Mouse (Mus musculus) liver, postnatal 0 days (tissue): ENCODE measurements around the gene Tmem243. TPM values are rescaled to one million over a fixed set of nuclear protein-coding genes. Genes with fewer than 3 reads are reported as not detected.

Experiments used
- ATAC-seq: fragments of 200-750 bp; cut with Nextera tagmentation; 2 replicates; pipeline ENCODE4 v1.8.0; 2017; ENCODE audit warnings: mild to moderate bottlenecking, moderate library complexity
- DNase-seq: peaks from one replicate; pipeline ENCODE4 v3.0.0-alpha.2; 2016
- H3K27ac ChIP-seq: fragments of 300-500 bp; sonication (generic); 2 replicates; pipeline ENCODE4 v1.5.1; 2014; ENCODE audit warnings: antibody characterized with exemption, moderate library complexity, mild to moderate bottlenecking, low read depth
- H3K27me3 ChIP-seq: fragments of 300-500 bp; sonication (generic); 2 replicates; pipeline ENCODE4 v1.6.1; 2014; ENCODE audit warnings: low read length, control low read depth, mixed read lengths; ENCODE audit not compliant: insufficient read depth
- H3K36me3 ChIP-seq: fragments of 300-500 bp; sonication (generic); replicated peaks from 2 replicates; pipeline ENCODE4 v1.6.1; 2014; ENCODE audit warnings: mild to moderate bottlenecking, control low read depth, low read length, moderate library complexity, mixed read lengths; ENCODE audit not compliant: insufficient read depth
- H3K4me1 ChIP-seq: fragments of 300-500 bp; sonication (generic); 2 replicates; pipeline ENCODE4 v1.6.1; 2014; ENCODE audit warnings: antibody characterized with exemption, mild to moderate bottlenecking, control low read depth; ENCODE audit not compliant: insufficient read depth
- H3K4me2 ChIP-seq: fragments of 300-500 bp; sonication (generic); 2 replicates; pipeline ENCODE4 v1.6.1; 2014; ENCODE audit warnings: low read depth, mild to moderate bottlenecking, low read length, moderate library complexity, mixed read lengths
- H3K4me3 ChIP-seq: fragments of 300-500 bp; sonication (generic); 2 replicates; pipeline ENCODE4 v1.5.1; 2014; ENCODE audit warnings: low read depth, low read length
- H3K9ac ChIP-seq: fragments of 300-500 bp; sonication (generic); replicated peaks from 2 replicates; pipeline ENCODE4 v1.6.1; 2014; ENCODE audit warnings: mild to moderate bottlenecking, moderate library complexity
- H3K9me3 ChIP-seq: fragments of 300-500 bp; sonication (generic); 2 replicates; pipeline ENCODE4 v1.6.1; 2016; ENCODE audit warnings: mild to moderate bottlenecking, control low read depth, low read length, mixed read lengths
- CTCF ChIP-seq: sonication (generic); IDR thresholded peaks from 2 replicates; pipeline ENCODE4 v1.5.1; 2016; ENCODE audit warnings: antibody characterized with exemption, low read depth
- EP300 ChIP-seq: IDR thresholded peaks from 2 replicates; pipeline ENCODE4 v1.6.1; 2016; ENCODE audit warnings: antibody characterized with exemption, low read depth, mild to moderate bottlenecking
- WGBS: fragments of 180-500 bp; shearing (Covaris S2); extraction: QIAGEN DNeasy Blood & Tissue Kit; methylation state at CpG from one replicate; pipeline ENCODE4 v1.1.7; 2014; ENCODE audit not compliant: insufficient replicate concordance; 5-methylcytosine and 5-hydroxymethylcytosine counted together
- polyA plus RNA-seq: library from polyadenylated mRNA; unstranded; fragments of >200 nt; fragmentation: Nextera tagmentation; extraction: Ambion mirVana; gene quantifications from 2 replicates; pipeline ENCODE4 v1.2.1, GENCODE M21; 2015

Gene Tmem243
- polyA plus RNA-seq, 1 experiment from 2014 or later: 50.9 TPM

- Histone ChIP-seq H3K27me3 (peaks cover 17% of the 10 kb centered on the region; the same call in 1 of the 2 replicates), H3K9me3 (no peaks in the 10 kb centered on the region), H3K27ac (0 out of 2 replicates have a peak overlapping the region, but pooled peaks have one; percentile 30), H3K9ac (no peak overlapping the region), H3K4me1 (peaks cover 38% of the 10 kb centered on the region), H3K4me3 (no peak overlapping the region), H3K4me2 (peak overlapping the region; percentile 15; the same call in 1 of the 2 replicates), H3K36me3 (no peaks in the 10 kb centered on the region)
- 47% methylated on average over 8 of the region's 8 CpGs for WGBS
- TF ChIP-seq EP300 (no peak), CTCF (no peak)
- ATAC-seq (no peak), DNase-seq (no peak)
These were observed 3.5 kb downstream of the Tmem243 start for GRCm38 (mm10) chr5:9103958-9104357.

GRCm38 (mm10) chr5:9106806-9107205 lies 6.3 kb downstream of the Tmem243 start:
- Histone ChIP-seq H3K4me2 (peak overlapping the region; percentile 10; the same call in 1 of the 2 replicates), H3K27ac (peak overlapping the region; percentile 32; the same call in 1 of the 2 replicates), H3K9ac (no peak overlapping the region), H3K9me3 (no peaks in the 10 kb centered on the region), H3K36me3 (no peaks in the 10 kb centered on the region), H3K4me1 (peaks cover 28% of the 10 kb centered on the region), H3K27me3 (0 out of 2 replicates have a peak, but pooled peaks cover 7% of the 10 kb centered on the region), H3K4me3 (no peak overlapping the region)
- TF ChIP-seq CTCF (no peak), EP300 (no peak)
- DNase-seq: no peak
- ATAC-seq: no peak
- 66% methylated on average over 6 of the region's 6 CpGs for WGBS

GRCm38 (mm10) chr5:9107296-9108089 lies 7.0 kb downstream of the Tmem243 start:
- peak overlapping the region; percentile 18; the same call in 1 of the 2 replicates for H3K4me2 ChIP-seq
- no peak overlapping the region for H3K4me3 ChIP-seq
- H3K4me1 ChIP-seq: peaks cover 26% of the 10 kb centered on the region
- 0 out of 2 replicates have a peak, but pooled peaks cover 4% of the 10 kb centered on the region for H3K27me3 ChIP-seq
- H3K9me3 ChIP-seq: no peaks in the 10 kb centered on the region
- no peaks in the 10 kb centered on the region for H3K36me3 ChIP-seq
- no peak overlapping the region for H3K9ac ChIP-seq
- no peak for TF ChIP-seq CTCF
- no peak for TF ChIP-seq EP300
- DNase-seq: no peak
- WGBS: 48% methylated on average over 8 of the region's 8 CpGs
- peak; percentile 53 for ATAC-seq
- H3K27ac ChIP-seq: peak overlapping the region; percentile 32; the same call in 1 of the 2 replicates

GRCm38 (mm10) chr5:9108490-9108889 lies 8.0 kb downstream of the Tmem243 start:
- DNase-seq: no peak
- H3K27me3 ChIP-seq: 0 out of 2 replicates have a peak, but pooled peaks cover 2% of the 10 kb centered on the region
- no peak overlapping the region for H3K4me3 ChIP-seq
- H3K36me3 ChIP-seq: no peaks in the 10 kb centered on the region
- WGBS: 54% methylated on average over 5 of the region's 5 CpGs
- H3K4me2 ChIP-seq: no peak overlapping the region
- H3K4me1 ChIP-seq: peaks cover 22% of the 10 kb centered on the region
- TF ChIP-seq CTCF (no peak), EP300 (no peak)
- no peak overlapping the region for H3K9ac ChIP-seq
- H3K27ac ChIP-seq: no peak overlapping the region
- no peaks in the 10 kb centered on the region for H3K9me3 ChIP-seq
- peak; percentile 55 for ATAC-seq

- Histone ChIP-seq H3K36me3 (no peaks in the 10 kb centered on the region), H3K27me3 (no peaks in the 10 kb centered on the region), H3K9me3 (no peaks in the 10 kb centered on the region), H3K4me1 (peaks cover 22% of the 10 kb centered on the region), H3K4me2 (no peak overlapping the region), H3K27ac (no peak overlapping the region), H3K9ac (no peak overlapping the region), H3K4me3 (no peak overlapping the region)
- peak; percentile 42 for TF ChIP-seq CTCF
- no peak for TF ChIP-seq EP300
- no peak for DNase-seq
- ATAC-seq: no peak
These were observed 9.1 kb downstream of the Tmem243 start for GRCm38 (mm10) chr5:9109582-9109981.

GRCm38 (mm10) chr5:9111285-9111684 lies 10.8 kb downstream of the Tmem243 start:
- peaks cover 22% of the 10 kb centered on the region for H3K4me1 ChIP-seq
- H3K27me3 ChIP-seq: no peaks in the 10 kb centered on the region
- ATAC-seq (no peak), DNase-seq (no peak)
- no peaks in the 10 kb centered on the region for H3K9me3 ChIP-seq
- no peak overlapping the region for H3K4me2 ChIP-seq
- H3K27ac ChIP-seq: no peak overlapping the region
- no peak for TF ChIP-seq EP300
- no peak for TF ChIP-seq CTCF
- no peak overlapping the region for H3K4me3 ChIP-seq
- WGBS: 68% methylated on average over 2 of the region's 2 CpGs
- H3K36me3 ChIP-seq: 0 out of 2 replicates have a peak, but pooled peaks cover 2% of the 10 kb centered on the region
- no peak overlapping the region for H3K9ac ChIP-seq
